In genomic region chr6:124499914-124500566, GRCm38 (mm10) we compare ENCODE assay signal across 13 mouse cellular contexts. TPM values are rescaled to one million over a fixed set of nuclear protein-coding genes. Genes with fewer than 3 reads are reported as not detected.
"Had no signal": no experiment of that assay in that cellular context is flagged by ENCODE, and none has a peak within 500 bp of the region (broad histone marks: within the 10 kb centered on the region; RNA-seq: fewer than 3 reads in every experiment).

No protein-coding gene starts in this region.

- DNase-seq: kidney, postnatal 4 days; left cerebral cortex, postnatal 4 days; lung, adult 18-20 months; right cerebral cortex, postnatal 14 days; thymus, postnatal 4 days had no signal

- H3K9ac ChIP-seq: kidney, embryonic 15.5 days; limb, embryonic 13.5 days; midbrain, embryonic 12.5 days; neural tube, embryonic 13.5 days had no signal

- H3K27ac ChIP-seq: hindbrain, postnatal 0 days; kidney, embryonic 15.5 days; layer of hippocampus, adult 2 months; limb, embryonic 13.5 days; midbrain, embryonic 12.5 days; neural tube, embryonic 13.5 days had no signal

- H3K4me3 ChIP-seq: kidney, embryonic 15.5 days; layer of hippocampus, adult 2 months; limb, embryonic 13.5 days; midbrain, embryonic 12.5 days; neural tube, embryonic 13.5 days had no signal

- H3K9me3 ChIP-seq: kidney, embryonic 15.5 days; limb, embryonic 13.5 days; neural tube, embryonic 13.5 days had no signal

- H3K36me3 ChIP-seq: kidney, embryonic 15.5 days; limb, embryonic 13.5 days; midbrain, embryonic 12.5 days; neural tube, embryonic 13.5 days had no signal

- ATAC-seq: hindbrain, postnatal 0 days; midbrain, embryonic 16.5 days had no signal

- H3K4me2 ChIP-seq: kidney, embryonic 15.5 days; limb, embryonic 13.5 days; midbrain, embryonic 12.5 days; neural tube, embryonic 13.5 days had no signal

- H3K27me3 ChIP-seq: kidney, embryonic 15.5 days; limb, embryonic 13.5 days; midbrain, embryonic 12.5 days; neural tube, embryonic 13.5 days had no signal

- H3K4me1 ChIP-seq: kidney, embryonic 15.5 days; midbrain, embryonic 12.5 days; neural tube, embryonic 13.5 days had no signal

RNA-seq across cellular contexts. Expression of gene C1ra, which starts 12.2 kb away (rescaled TPM):
- total RNA-seq: megakaryocyte-erythroid progenitor cell, adult 5-6 weeks had no signal

RNA-seq across cellular contexts. Expression of gene C1s1, which starts 42.1 kb away (rescaled TPM):
- total RNA-seq: megakaryocyte-erythroid progenitor cell, adult 5-6 weeks had no signal
